In genomic region chr14:33972679-33973078, GRCm38 (mm10) we compare ENCODE assay signal across 11 mouse cellular contexts. TPM values are rescaled to one million over a fixed set of nuclear protein-coding genes. Genes with fewer than 3 reads are reported as not detected.
DNase-seq lines count a peak whose midpoint lies in the region; ATAC-seq and TF ChIP-seq lines count a peak whose summit lies in the region.
"Had no signal": no experiment of that assay in that cellular context is flagged by ENCODE, and none has a peak within 500 bp of the region (broad histone marks: within the 10 kb centered on the region; RNA-seq: fewer than 3 reads in every experiment).

No protein-coding gene starts in this region.

- TF ChIP-seq EP300 in stomach, postnatal 0 days (optimal IDR thresholded peaks at IDR 0.05): no peak

- TF ChIP-seq POLR2A in kidney, adult 2 months (IDR thresholded peaks at IDR 0.05; ENCODE audit: low read depth, low read length): no peak

- H3K27ac ChIP-seq in kidney, adult 2 months (ENCODE audit: insufficient read depth, low read depth, low read length): no peak overlapping the region
- H3K27ac ChIP-seq in kidney, embryonic 15.5 days: no peak overlapping the region
- no peak overlapping the region for H3K27ac ChIP-seq in midbrain, embryonic 14.5 days (replicated peaks; ENCODE audit: low read depth, low read length)
- no peak overlapping the region for H3K27ac ChIP-seq in midbrain, embryonic 15.5 days
- H3K27ac ChIP-seq in stomach, postnatal 0 days (replicated peaks): no peak overlapping the region
- H3K27ac ChIP-seq: heart, embryonic 15.5 days had no signal

- H3K27me3 ChIP-seq in kidney, adult 2 months (replicated peaks; ENCODE audit: control insufficient read depth, insufficient read depth, low read length): no peaks in the 10 kb centered on the region
- H3K27me3 ChIP-seq in kidney, embryonic 15.5 days: peaks cover 18% of the 10 kb centered on the region
- H3K27me3 ChIP-seq in midbrain, embryonic 14.5 days (ENCODE audit: control insufficient read depth, insufficient read depth, low read length): no peaks in the 10 kb centered on the region
- no peaks in the 10 kb centered on the region for H3K27me3 ChIP-seq in midbrain, embryonic 15.5 days (replicated peaks)
- H3K27me3 ChIP-seq in stomach, postnatal 0 days (ENCODE audit: control insufficient read depth, insufficient read depth, low read length): no peaks in the 10 kb centered on the region
- H3K27me3 ChIP-seq: heart, embryonic 15.5 days had no signal

- 48% methylated on average over 7 of the region's 7 CpGs for WGBS in kidney, adult 2 months
- 47% methylated on average over 7 of the region's 7 CpGs for WGBS in kidney, embryonic 15.5 days
- 47% methylated on average over 7 of the region's 7 CpGs for WGBS in midbrain, embryonic 14.5 days
- 49% methylated on average over 7 of the region's 7 CpGs for WGBS in midbrain, embryonic 15.5 days
- 44% methylated on average over 7 of the region's 7 CpGs for WGBS in stomach, postnatal 0 days

- no peak for DNase-seq in kidney, adult 2 months
- peak; percentile 49 for DNase-seq in midbrain, embryonic 14.5 days
- peak; percentile 56 for DNase-seq in embryo, embryonic 11 days
- peak; percentile 51 for DNase-seq in stomach, postnatal 0 days (ENCODE audit: low spot score)
- no peak for DNase-seq in B cell, adult 2 months
- DNase-seq: kidney, adult 18-20 months; thymus, postnatal 4 days had no signal

- no peak for ATAC-seq in kidney, embryonic 15.5 days (replicated peaks; ENCODE audit: low FRiP score)
- ATAC-seq in midbrain, embryonic 14.5 days (ENCODE audit: low FRiP score, low TSS enrichment): no peak
- no peak for ATAC-seq in midbrain, embryonic 15.5 days (replicated peaks)
- ATAC-seq in stomach, postnatal 0 days (ENCODE audit: low FRiP score, low TSS enrichment): peak; percentile 84; the same call in 1 of the 2 replicates
- ATAC-seq: Patski had no signal

- no peak overlapping the region for H3K4me2 ChIP-seq in kidney, embryonic 15.5 days
- H3K4me2 ChIP-seq in midbrain, embryonic 14.5 days (ENCODE audit: low read length): no peak overlapping the region
- no peak overlapping the region for H3K4me2 ChIP-seq in midbrain, embryonic 15.5 days
- no peak overlapping the region for H3K4me2 ChIP-seq in stomach, postnatal 0 days (replicated peaks; ENCODE audit: low read depth)
- H3K4me2 ChIP-seq: heart, embryonic 15.5 days had no signal

- H3K36me3 ChIP-seq in kidney, adult 2 months (ENCODE audit: control insufficient read depth, insufficient read depth, low read length): no peaks in the 10 kb centered on the region
- no peaks in the 10 kb centered on the region for H3K36me3 ChIP-seq in kidney, embryonic 15.5 days
- no peaks in the 10 kb centered on the region for H3K36me3 ChIP-seq in midbrain, embryonic 14.5 days (ENCODE audit: control insufficient read depth, insufficient read depth, low read length)
- H3K36me3 ChIP-seq in midbrain, embryonic 15.5 days (replicated peaks): no peaks in the 10 kb centered on the region
- no peaks in the 10 kb centered on the region for H3K36me3 ChIP-seq in stomach, postnatal 0 days (ENCODE audit: control insufficient read depth, insufficient read depth, low read length)
- H3K36me3 ChIP-seq: heart, embryonic 15.5 days had no signal

- H3K4me3 ChIP-seq in kidney, adult 2 months (ENCODE audit: insufficient read depth, low read depth, low read length): no peak overlapping the region
- H3K4me3 ChIP-seq in kidney, embryonic 15.5 days (replicated peaks): no peak overlapping the region
- no peak overlapping the region for H3K4me3 ChIP-seq in midbrain, embryonic 14.5 days (replicated peaks; ENCODE audit: low read depth, low read length)
- no peak overlapping the region for H3K4me3 ChIP-seq in midbrain, embryonic 15.5 days
- H3K4me3 ChIP-seq in stomach, postnatal 0 days (ENCODE audit: low read depth, low read length): no peak overlapping the region
- H3K4me3 ChIP-seq: heart, embryonic 15.5 days had no signal

- H3K9me3 ChIP-seq in kidney, embryonic 15.5 days (replicated peaks): no peaks in the 10 kb centered on the region
- H3K9me3 ChIP-seq in midbrain, embryonic 14.5 days (ENCODE audit: control insufficient read depth, low read length): no peaks in the 10 kb centered on the region
- H3K9me3 ChIP-seq in midbrain, embryonic 15.5 days: no peaks in the 10 kb centered on the region
- H3K9me3 ChIP-seq in stomach, postnatal 0 days (ENCODE audit: control insufficient read depth, low read length): no peaks in the 10 kb centered on the region
- H3K9me3 ChIP-seq: heart, embryonic 15.5 days had no signal

- TF ChIP-seq CTCF in kidney, adult 2 months (conservative IDR thresholded peaks at IDR 0.05; ENCODE audit: insufficient read depth, insufficient read length, low read depth, low read length): peak; percentile 39; the same call in 1 of the 2 replicates
- peak; percentile 64 for TF ChIP-seq CTCF in stomach, postnatal 0 days (IDR thresholded peaks at IDR 0.05; ENCODE audit: low read depth)

- no peaks in the 10 kb centered on the region for H3K4me1 ChIP-seq in kidney, adult 2 months (ENCODE audit: control insufficient read depth, insufficient read depth, low read length)
- no peaks in the 10 kb centered on the region for H3K4me1 ChIP-seq in kidney, embryonic 15.5 days
- no peaks in the 10 kb centered on the region for H3K4me1 ChIP-seq in midbrain, embryonic 14.5 days (ENCODE audit: control insufficient read depth, insufficient read depth, low read length)
- H3K4me1 ChIP-seq in midbrain, embryonic 15.5 days: no peaks in the 10 kb centered on the region
- H3K4me1 ChIP-seq in stomach, postnatal 0 days (replicated peaks; ENCODE audit: control insufficient read depth, insufficient read depth): no peaks in the 10 kb centered on the region
- H3K4me1 ChIP-seq: heart, embryonic 15.5 days had no signal

- no peak overlapping the region for H3K9ac ChIP-seq in kidney, embryonic 15.5 days
- H3K9ac ChIP-seq in midbrain, embryonic 14.5 days (replicated peaks; ENCODE audit: low read length): no peak overlapping the region
- H3K9ac ChIP-seq in midbrain, embryonic 15.5 days: no peak overlapping the region
- H3K9ac ChIP-seq in stomach, postnatal 0 days (ENCODE audit: low read length): no peak overlapping the region
- H3K9ac ChIP-seq: heart, embryonic 15.5 days had no signal

RNA-seq across cellular contexts. Expression of gene Zfp488, which starts 5.9 kb away (rescaled TPM):
- polyA plus RNA-seq in kidney, adult 2 months (2012; rRNA removed): not detected in 2 replicates
- polyA plus RNA-seq in kidney, embryonic 15.5 days (2015; fragmentation: Nextera tagmentation; extraction: Ambion mirVana): 0.04 TPM in 2 replicates
- polyA plus RNA-seq in midbrain, embryonic 14.5 days (2014; fragmentation: Nextera tagmentation; extraction: Ambion mirVana): 1.3 and 1.8 TPM in 2 replicates
- polyA plus RNA-seq in midbrain, embryonic 15.5 days (2015; fragmentation: Nextera tagmentation; extraction: Ambion mirVana): 1.3 and 1.5 TPM in 2 replicates
- 0.04 TPM in 1 of 2 replicates, not detected in the other for polyA plus RNA-seq in stomach, postnatal 0 days (2015; fragmentation: Nextera tagmentation; extraction: Ambion mirVana)
- polyA plus RNA-seq: heart, embryonic 15.5 days had no signal

RNA-seq across cellular contexts. Expression of gene Rbp3, which starts 18.9 kb away (rescaled TPM):
- not detected in 2 replicates for polyA plus RNA-seq in kidney, adult 2 months (2012; rRNA removed)
- not detected in 2 replicates for polyA plus RNA-seq in kidney, embryonic 15.5 days (2015; fragmentation: Nextera tagmentation; extraction: Ambion mirVana)
- polyA plus RNA-seq in midbrain, embryonic 14.5 days (2014; fragmentation: Nextera tagmentation; extraction: Ambion mirVana): not detected in 2 replicates
- 0.10 and 0.17 TPM in 2 replicates for polyA plus RNA-seq in midbrain, embryonic 15.5 days (2015; fragmentation: Nextera tagmentation; extraction: Ambion mirVana)
- 0.01 TPM in 1 of 2 replicates, not detected in the other for polyA plus RNA-seq in stomach, postnatal 0 days (2015; fragmentation: Nextera tagmentation; extraction: Ambion mirVana)
- polyA plus RNA-seq: Patski had no signal

RNA-seq across cellular contexts. Expression of gene Gdf2, which starts 31.8 kb away (rescaled TPM):
- polyA plus RNA-seq in kidney, adult 2 months (2012; rRNA removed): not detected in 2 replicates
- polyA plus RNA-seq in kidney, embryonic 15.5 days (2015; fragmentation: Nextera tagmentation; extraction: Ambion mirVana): 0.18 TPM in 1 of 2 replicates, not detected in the other
- not detected in 2 replicates for polyA plus RNA-seq in midbrain, embryonic 14.5 days (2014; fragmentation: Nextera tagmentation; extraction: Ambion mirVana)
- polyA plus RNA-seq in midbrain, embryonic 15.5 days (2015; fragmentation: Nextera tagmentation; extraction: Ambion mirVana): not detected in 2 replicates
- polyA plus RNA-seq in stomach, postnatal 0 days (2015; fragmentation: Nextera tagmentation; extraction: Ambion mirVana): 0.02 and 0.07 TPM in 2 replicates
- polyA plus RNA-seq: Patski had no signal

RNA-seq across cellular contexts. Expression of gene Gm30083, which starts 42.3 kb away (rescaled TPM):
- not detected in 2 replicates for polyA plus RNA-seq in kidney, adult 2 months (2012; rRNA removed)
- polyA plus RNA-seq in kidney, embryonic 15.5 days (2015; fragmentation: Nextera tagmentation; extraction: Ambion mirVana): not detected in 2 replicates
- not detected in 2 replicates for polyA plus RNA-seq in midbrain, embryonic 14.5 days (2014; fragmentation: Nextera tagmentation; extraction: Ambion mirVana)
- not detected in 2 replicates for polyA plus RNA-seq in midbrain, embryonic 15.5 days (2015; fragmentation: Nextera tagmentation; extraction: Ambion mirVana)
- not detected in 2 replicates for polyA plus RNA-seq in stomach, postnatal 0 days (2015; fragmentation: Nextera tagmentation; extraction: Ambion mirVana)
- polyA plus RNA-seq: heart, embryonic 15.5 days; Patski had no signal

RNA-seq across cellular contexts. Expression of gene Gm5460, which starts 43.9 kb away (rescaled TPM):
- 0.07 TPM in 1 of 2 replicates, not detected in the other for polyA plus RNA-seq in kidney, adult 2 months (2012; rRNA removed)
- not detected in 2 replicates for polyA plus RNA-seq in kidney, embryonic 15.5 days (2015; fragmentation: Nextera tagmentation; extraction: Ambion mirVana)
- not detected in 2 replicates for polyA plus RNA-seq in midbrain, embryonic 14.5 days (2014; fragmentation: Nextera tagmentation; extraction: Ambion mirVana)
- not detected in 2 replicates for polyA plus RNA-seq in midbrain, embryonic 15.5 days (2015; fragmentation: Nextera tagmentation; extraction: Ambion mirVana)
- not detected in 2 replicates for polyA plus RNA-seq in stomach, postnatal 0 days (2015; fragmentation: Nextera tagmentation; extraction: Ambion mirVana)
- polyA plus RNA-seq: heart, embryonic 15.5 days; Patski had no signal

Comparison
In these comparisons a context has a peak if more than half of its experiments do, and no peak if none do; other contexts are left out.
1. DNase-seq: peak in midbrain, embryonic 14.5 days (single experiment), embryo, embryonic 11 days (single experiment) and stomach, postnatal 0 days (single experiment); none in kidney, adult 2 months (single experiment) and B cell, adult 2 months (0 of 2).